Mouse (Mus musculus): ENCODE measurements around the gene Ubtd1. TPM values are rescaled to one million over a fixed set of nuclear protein-coding genes. Genes with fewer than 3 reads are reported as not detected.

Gene Ubtd1
- total RNA-seq, 2 experiments from 2014 or later, result 12.2 to 15.1 TPM

GRCm38 (mm10) chr19:42016251-42016650, 34.7 kb downstream of the Ubtd1 start:
- intact Hi-C loops (cut with DNase I), result loop anchor here (5.0 kb wide), 1 partner anchor 34 kb away; the partner anchor contains the start of genes Mms19 and Ubtd1
- DNase-seq (ENCODE audit: low spot score in 2 of 2), result no peak

GRCm38 (mm10) chr19:42016840-42017239, 35.3 kb downstream of the Ubtd1 start:
- peak; percentile 45 to 46 for DNase-seq (ENCODE audit: low spot score in 2 of 2)
- intact Hi-C loops (cut with DNase I), result loop anchor here (5.0 kb wide), 1 partner anchor 35 kb away; the partner anchor contains the start of genes Mms19 and Ubtd1

- DNase-seq (ENCODE audit: low spot score in 2 of 2), result peak; percentile 57
- intact Hi-C loops (cut with DNase I), result loop anchor here (5.0 kb wide), 1 partner anchor 35 kb away; the partner anchor contains the start of genes Mms19 and Ubtd1
Measured at GRCm38 (mm10) chr19:42017399-42018247, 36.1 kb downstream of the Ubtd1 start.

GRCm38 (mm10) chr19:42019011-42019522, 37.5 kb downstream of the Ubtd1 start:
- intact Hi-C loops (cut with DNase I), result loop anchor here (5.0 kb wide), 1 partner anchor 37 kb away; the partner anchor contains the start of genes Mms19 and Ubtd1
- no peak for DNase-seq (ENCODE audit: low spot score in 2 of 2)

GRCm38 (mm10) chr19:42021681-42022541, 40.3 kb downstream of the Ubtd1 start:
- intact Hi-C loops (cut with DNase I), result no loop called here

GRCm38 (mm10) chr19:42022542-42022848, 40.9 kb downstream of the Ubtd1 start:
- intact Hi-C loops (cut with DNase I), result no loop called here
- DNase-seq (ENCODE audit: low spot score in 2 of 2), result no peak

More at GRCm38 (mm10) chr19:42021681-42022541, 40.3 kb downstream of the Ubtd1 start:
- no peak for DNase-seq (ENCODE audit: low spot score in 2 of 2)

- peak; percentile 70 to 74 for DNase-seq (ENCODE audit: low spot score in 2 of 2)
- intact Hi-C loops (cut with DNase I), result loop anchor here (2.0 to 5.0 kb wide), 2 partner anchors 45 to 74 kb away; partner anchors contain the start of genes Mms19 and Ubtd1
Measured at GRCm38 (mm10) chr19:42026158-42026557, 44.6 kb downstream of the Ubtd1 start.

GRCm38 (mm10) chr19:42031112-42031511, 49.5 kb downstream of the Ubtd1 start:
- no peak for DNase-seq (ENCODE audit: low spot score in 2 of 2)
- intact Hi-C loops (cut with DNase I), result no loop called here

- no peak for DNase-seq (ENCODE audit: low spot score in 2 of 2)
- intact Hi-C loops (cut with DNase I), result no loop called here
Measured at GRCm38 (mm10) chr19:42033611-42034010, 52.0 kb downstream of the Ubtd1 start.

GRCm38 (mm10) chr19:42034146-42034775, 52.7 kb downstream of the Ubtd1 start:
- DNase-seq (ENCODE audit: low spot score in 2 of 2), result no peak
- intact Hi-C loops (cut with DNase I), result no loop called here

GRCm38 (mm10) chr19:42034881-42035455, 53.4 kb downstream of the Ubtd1 start:
- DNase-seq (ENCODE audit: low spot score in 2 of 2), result no peak
- intact Hi-C loops (cut with DNase I), result loop anchor here (1.0 to 5.0 kb wide), 3 partner anchors 34 to 132 kb away; partner anchors contain the start of gene Marveld1

GRCm38 (mm10) chr19:42035456-42036248, 54.1 kb downstream of the Ubtd1 start, which contains the start of gene Ankrd2:
Gene Ankrd2 (plus strand): TSS chr19:42036000.
- intact Hi-C loops (cut with DNase I), result loop anchor here (1.0 to 5.0 kb wide), 3 partner anchors 34 to 132 kb away; partner anchors contain the start of gene Marveld1
- peak; percentile 72 to 73 for DNase-seq (ENCODE audit: low spot score in 2 of 2)

- intact Hi-C loops (cut with DNase I), result loop anchor here (5.0 kb wide), 2 partner anchors 111 to 131 kb away; partner anchors contain the start of gene Marveld1
Measured at GRCm38 (mm10) chr19:42036357-42036756, 54.8 kb downstream of the Ubtd1 start.

GRCm38 (mm10) chr19:42037167-42037702, 55.7 kb downstream of the Ubtd1 start:
- intact Hi-C loops (cut with DNase I), result loop anchor here (5.0 kb wide), 2 partner anchors 110 to 130 kb away; partner anchors contain the start of gene Marveld1
- DNase-seq (ENCODE audit: low spot score in 2 of 2), result no peak

More at GRCm38 (mm10) chr19:42036357-42036756, 54.8 kb downstream of the Ubtd1 start:
- DNase-seq (ENCODE audit: low spot score in 2 of 2), result no peak

GRCm38 (mm10) chr19:42038310-42038709, 56.7 kb downstream of the Ubtd1 start:
- no peak for DNase-seq (ENCODE audit: low spot score in 2 of 2)
- intact Hi-C loops (cut with DNase I), result loop anchor here (5.0 kb wide), 2 partner anchors 109 to 129 kb away; partner anchors contain the start of gene Marveld1

- intact Hi-C loops (cut with DNase I), result no loop called here
- DNase-seq (ENCODE audit: low spot score in 2 of 2), result no peak
Measured at GRCm38 (mm10) chr19:42043988-42044387, 62.4 kb downstream of the Ubtd1 start.
